Mouse (Mus musculus) heart, embryonic 16.5 days (tissue): ENCODE results near the gene Trappc2l. TPM values are rescaled to one million over a fixed set of nuclear protein-coding genes. Genes with fewer than 3 reads are reported as not detected.

Experiments
- ATAC-seq: fragments of 200-750 bp; cut with Nextera tagmentation; replicated peaks from 2 replicates; pipeline ENCODE4 v1.8.0; 2017; ENCODE audit warnings: moderate number of reproducible peaks; ENCODE audit not compliant: insufficient read depth, low FRiP score; ENCODE audit errors: extremely low read depth
- H3K27ac ChIP-seq: fragments of 300-500 bp; sonication (generic); 2 replicates; pipeline ENCODE4 v1.5.1; 2014; ENCODE audit warnings: mild to moderate bottlenecking, low read length, control low read depth, moderate library complexity
- H3K27me3 ChIP-seq: fragments of 300-500 bp; sonication (generic); 2 replicates; pipeline ENCODE4 v1.6.1; 2014; ENCODE audit warnings: low read length, mixed read lengths; ENCODE audit not compliant: control insufficient read depth, insufficient read depth
- H3K36me3 ChIP-seq: fragments of 300-500 bp; sonication (generic); 2 replicates; pipeline ENCODE4 v1.6.1; 2014; ENCODE audit not compliant: control insufficient read depth, insufficient read depth
- H3K4me1 ChIP-seq: fragments of 300-500 bp; sonication (generic); 2 replicates; pipeline ENCODE4 v1.6.1; 2014; ENCODE audit warnings: low read length, mixed read lengths; ENCODE audit not compliant: control insufficient read depth, insufficient read depth
- H3K4me2 ChIP-seq: fragments of 300-500 bp; sonication (generic); 2 replicates; pipeline ENCODE4 v1.6.1; 2014; ENCODE audit warnings: low read depth, mild to moderate bottlenecking, control low read depth, low read length
- H3K4me3 ChIP-seq: fragments of 300-500 bp; sonication (generic); 2 replicates; pipeline ENCODE4 v1.5.1; 2014; ENCODE audit warnings: mild to moderate bottlenecking, control low read depth, low read length
- H3K9ac ChIP-seq: fragments of 300-500 bp; sonication (generic); 2 replicates; pipeline ENCODE4 v1.6.1; 2014; ENCODE audit warnings: low read length, control low read depth
- H3K9me3 ChIP-seq: fragments of 300-500 bp; sonication (generic); replicated peaks from 2 replicates; pipeline ENCODE4 v1.6.1; 2016; ENCODE audit warnings: low read length; ENCODE audit not compliant: control insufficient read depth
- WGBS: fragments of 180-500 bp; shearing (Covaris S2); extraction: QIAGEN DNeasy Blood & Tissue Kit; methylation state at CpG from one replicate; pipeline ENCODE4 v1.1.7; 2014; 5-methylcytosine and 5-hydroxymethylcytosine counted together
- polyA plus RNA-seq: library from polyadenylated mRNA; unstranded; fragments of >200 nt; fragmentation: Nextera tagmentation; extraction: Ambion mirVana; gene quantifications from 2 replicates; pipeline ENCODE4 v1.2.1, GENCODE M21; 2015

Trappc2l gene
- polyA plus RNA-seq, 1 experiment from 2014 or later = 60.1 TPM

DNA sequence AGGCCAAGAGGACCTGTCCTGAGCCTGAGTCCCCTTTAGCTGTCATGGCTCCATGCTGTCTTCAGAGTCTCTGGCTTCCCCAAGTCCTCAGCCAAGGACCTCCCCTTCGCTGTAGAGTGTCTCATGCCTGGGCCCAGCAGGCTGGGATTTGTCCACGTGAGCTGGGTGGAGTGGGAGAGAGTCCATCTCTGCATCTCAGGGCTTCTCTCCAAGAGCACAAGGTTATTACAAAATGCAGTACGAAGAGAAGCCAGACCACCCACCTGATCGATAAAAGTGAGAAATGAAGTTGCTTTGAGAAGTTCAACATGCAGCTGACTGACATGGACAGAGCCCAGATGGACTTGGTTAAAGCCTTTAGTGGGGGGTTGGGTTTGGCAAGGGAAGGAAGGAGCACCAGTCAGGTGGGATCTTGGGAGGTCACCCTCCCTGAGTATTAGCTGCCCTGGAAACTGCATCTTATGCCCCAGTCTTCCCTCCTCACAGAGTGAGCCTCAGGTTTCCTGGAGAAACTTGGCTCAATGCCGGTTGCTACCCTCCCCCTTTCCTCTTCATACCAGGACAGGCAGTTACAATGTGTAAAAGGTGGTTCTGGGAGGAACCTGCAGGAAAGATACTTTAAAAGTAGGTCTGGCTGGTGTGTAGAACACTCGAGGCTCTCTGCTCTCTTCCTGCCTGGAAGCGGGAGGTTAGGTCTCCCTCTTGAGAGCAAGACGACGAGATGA lies 4.9 kb downstream of the Trappc2l start:
- 62% methylated on average over 9 of the region's 9 CpGs for WGBS
- H3K4me2 ChIP-seq = no peak overlapping the region
- H3K9ac ChIP-seq = no peak overlapping the region
- no peaks in the 10 kb centered on the region for H3K27me3 ChIP-seq
- no peaks in the 10 kb centered on the region for H3K9me3 ChIP-seq
- H3K4me3 ChIP-seq = no peak overlapping the region
- peaks cover 13% of the 10 kb centered on the region for H3K4me1 ChIP-seq
- no peak for ATAC-seq
- no peak overlapping the region for H3K27ac ChIP-seq
- H3K36me3 ChIP-seq = peaks cover 4% of the 10 kb centered on the region; the same call in 1 of the 2 replicates

- H3K4me3 ChIP-seq = no peak overlapping the region
- no peak overlapping the region for H3K27ac ChIP-seq
- no peak overlapping the region; the same call in 1 of the 2 replicates for H3K9ac ChIP-seq
- no peak overlapping the region for H3K4me2 ChIP-seq
- H3K27me3 ChIP-seq = no peaks in the 10 kb centered on the region
- H3K9me3 ChIP-seq = no peaks in the 10 kb centered on the region
- ATAC-seq = no peak
- H3K4me1 ChIP-seq = peaks cover 3% of the 10 kb centered on the region
- WGBS = 29% methylated on average over 5 of the region's 7 CpGs
- H3K36me3 ChIP-seq = peaks cover 4% of the 10 kb centered on the region; the same call in 1 of the 2 replicates
These were observed 6.6 kb downstream of the Trappc2l start for GRCm38 (mm10) chr8:122617947-122618546.

- ATAC-seq = no peak
- no peaks in the 10 kb centered on the region for H3K27me3 ChIP-seq
- peaks cover 4% of the 10 kb centered on the region; the same call in 1 of the 2 replicates for H3K36me3 ChIP-seq
- no peaks in the 10 kb centered on the region for H3K9me3 ChIP-seq
- no peak overlapping the region for H3K4me3 ChIP-seq
- WGBS = 68% methylated on average over 6 of the region's 6 CpGs
- no peak overlapping the region for H3K4me2 ChIP-seq
- H3K27ac ChIP-seq = no peak overlapping the region
- H3K9ac ChIP-seq = no peak overlapping the region
- H3K4me1 ChIP-seq = peaks cover 3% of the 10 kb centered on the region
These were observed 7.4 kb downstream of the Trappc2l start for GRCm38 (mm10) chr8:122618660-122619378.

GRCm38 (mm10) chr8:122620446-122620845 lies 9.0 kb downstream of the Trappc2l start:
- H3K36me3 ChIP-seq = no peaks in the 10 kb centered on the region
- H3K4me3 ChIP-seq = no peak overlapping the region
- ATAC-seq = no peak
- H3K9me3 ChIP-seq = no peaks in the 10 kb centered on the region
- H3K9ac ChIP-seq = no peak overlapping the region
- H3K4me1 ChIP-seq = peaks cover 3% of the 10 kb centered on the region
- H3K4me2 ChIP-seq = no peak overlapping the region
- WGBS = 39% methylated on average over 5 of the region's 5 CpGs
- no peaks in the 10 kb centered on the region for H3K27me3 ChIP-seq
- no peak overlapping the region for H3K27ac ChIP-seq

DNA sequence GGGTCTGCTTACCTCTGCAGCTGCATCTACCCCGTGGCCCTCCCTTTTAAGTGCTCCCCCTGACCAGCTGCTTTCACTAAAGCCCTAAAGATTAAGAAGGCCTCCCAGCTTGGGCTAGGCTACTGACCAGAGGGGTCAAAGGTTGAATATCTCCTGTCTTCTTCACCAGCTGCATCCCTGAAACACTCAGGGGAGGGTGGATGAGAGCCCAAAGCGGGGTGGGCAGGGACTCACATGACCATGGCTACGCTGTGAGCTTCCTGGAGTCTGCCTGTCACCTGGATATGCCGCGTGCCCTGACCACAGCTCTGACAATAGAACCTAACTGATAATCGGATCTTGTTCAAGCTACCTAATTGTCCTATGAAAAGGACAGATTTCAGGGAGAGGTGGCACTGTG lies 11.3 kb downstream of the Trappc2l start, which contains the start of gene Pabpn1l:
Gene Pabpn1l, minus strand, starts transcription at position 13 of the 400 bp plus-strand sequence.
- Histone ChIP-seq H3K4me1 (peaks cover 3% of the 10 kb centered on the region), H3K9me3 (no peaks in the 10 kb centered on the region), H3K4me2 (no peak within 1 kb of the TSS), H3K4me3 (no peak within 1 kb of the TSS), H3K27me3 (no peaks in the 10 kb centered on the region), H3K27ac (no peak within 1 kb of the TSS), H3K9ac (no peak within 1 kb of the TSS), H3K36me3 (no peaks in the 10 kb centered on the region)
- no peak for ATAC-seq
- WGBS = 65% methylated on average over 6 of the region's 6 CpGs

- no peaks in the 10 kb centered on the region for H3K9me3 ChIP-seq
- H3K4me1 ChIP-seq = no peaks in the 10 kb centered on the region
- WGBS = 77% methylated on average over 17 of the region's 17 CpGs
- no peak overlapping the region for H3K9ac ChIP-seq
- H3K27ac ChIP-seq = no peak overlapping the region
- H3K4me3 ChIP-seq = no peak overlapping the region
- ATAC-seq = 0 out of 2 replicates have a peak, but pooled peaks have one; percentile 18
- no peaks in the 10 kb centered on the region for H3K36me3 ChIP-seq
- H3K27me3 ChIP-seq = no peaks in the 10 kb centered on the region
- H3K4me2 ChIP-seq = no peak overlapping the region
These were observed 12.6 kb downstream of the Trappc2l start for GRCm38 (mm10) chr8:122623844-122624642.

DNA sequence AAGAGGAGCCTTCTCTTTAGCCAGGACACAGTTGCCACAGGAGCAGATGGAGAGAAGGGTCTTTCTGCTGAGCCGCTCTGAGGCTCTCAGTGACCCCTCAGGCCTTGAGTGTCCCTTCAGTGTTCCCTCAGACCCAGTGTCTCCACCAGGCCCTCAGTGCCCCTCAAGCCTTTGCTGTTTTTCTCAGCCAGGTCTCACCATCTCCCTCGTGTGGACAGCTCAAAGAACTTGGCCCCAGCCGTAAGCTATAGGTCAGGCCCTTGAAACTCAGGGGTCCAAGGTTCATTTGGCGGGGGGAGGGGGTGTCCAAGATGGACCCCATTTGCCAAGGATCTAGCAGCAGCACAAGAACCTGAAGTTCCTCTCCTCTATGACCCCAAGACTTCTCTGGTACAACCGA lies 13.2 kb downstream of the Trappc2l start:
- no peak for ATAC-seq
- no peak overlapping the region for H3K4me3 ChIP-seq
- H3K9me3 ChIP-seq = no peaks in the 10 kb centered on the region
- no peak overlapping the region for H3K9ac ChIP-seq
- H3K36me3 ChIP-seq = no peaks in the 10 kb centered on the region
- no peaks in the 10 kb centered on the region for H3K4me1 ChIP-seq
- no peak overlapping the region for H3K27ac ChIP-seq
- WGBS = 66% methylated on average over 5 of the region's 5 CpGs
- H3K4me2 ChIP-seq = no peak overlapping the region
- H3K27me3 ChIP-seq = no peaks in the 10 kb centered on the region

DNA sequence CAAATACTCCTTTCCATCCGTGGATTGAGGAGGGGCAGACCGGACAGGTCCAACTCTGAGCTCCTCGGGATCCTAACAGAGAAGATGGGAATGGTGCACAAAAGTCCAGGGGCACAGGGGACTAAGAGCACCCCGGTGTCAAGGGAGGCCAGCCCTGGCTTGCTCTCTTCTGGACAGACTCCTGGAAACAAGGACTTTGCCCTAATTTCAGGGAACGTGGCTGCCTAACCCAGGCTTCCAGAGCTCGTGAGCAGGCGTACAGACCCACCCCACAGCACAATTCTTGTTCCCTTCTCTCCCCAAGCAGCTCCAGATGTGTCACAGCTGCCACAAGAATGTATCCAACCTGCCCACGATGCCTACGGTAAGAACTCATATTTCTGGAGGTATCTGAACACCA lies 14.4 kb downstream of the Trappc2l start:
- Histone ChIP-seq H3K9ac (no peak overlapping the region), H3K36me3 (no peaks in the 10 kb centered on the region), H3K4me1 (no peaks in the 10 kb centered on the region), H3K27ac (no peak overlapping the region), H3K9me3 (no peaks in the 10 kb centered on the region), H3K4me2 (no peak overlapping the region), H3K27me3 (no peaks in the 10 kb centered on the region), H3K4me3 (no peak overlapping the region)
- no peak for ATAC-seq
- WGBS = 78% methylated on average over 9 of the region's 9 CpGs
